Mouse (Mus musculus): ENCODE results near the gene Ptk7. TPM values are rescaled to one million over a fixed set of nuclear protein-coding genes. Genes with fewer than 3 reads are reported as not detected.

Ptk7 gene
- total RNA-seq, 2 experiments from 2014 or later, result 8.9 to 9.4 TPM

- DNase-seq (ENCODE audit: extremely low spot score in 1 of 2, low spot score in 1 of 2), result peak; percentile 75 to 81
These were observed 83.3 kb downstream of the Ptk7 start, which contains the start of gene Cul9 for GRCm38 (mm10) chr17:46545813-46546564. Gene Cul9 (minus strand): TSS chr17:46546388.

GRCm38 (mm10) chr17:46543661-46544060 lies 85.6 kb downstream of the Ptk7 start:
- no peak for DNase-seq (ENCODE audit: extremely low spot score in 1 of 2, low spot score in 1 of 2)

- peak; percentile 50 to 72 for DNase-seq (ENCODE audit: extremely low spot score in 1 of 2, low spot score in 1 of 2)
These were observed 103.6 kb downstream of the Ptk7 start for GRCm38 (mm10) chr17:46525579-46526307.

GRCm38 (mm10) chr17:46525065-46525464 lies 104.2 kb downstream of the Ptk7 start:
- no peak for DNase-seq (ENCODE audit: extremely low spot score in 1 of 2, low spot score in 1 of 2)

- no peak for DNase-seq (ENCODE audit: extremely low spot score in 1 of 2, low spot score in 1 of 2)
These were observed 107.2 kb downstream of the Ptk7 start for GRCm38 (mm10) chr17:46521963-46522668.

- no peak for DNase-seq (ENCODE audit: extremely low spot score in 1 of 2, low spot score in 1 of 2)
These were observed 108.1 kb downstream of the Ptk7 start for GRCm38 (mm10) chr17:46521174-46521573.

GRCm38 (mm10) chr17:46520385-46520979 lies 108.8 kb downstream of the Ptk7 start:
- no peak for DNase-seq (ENCODE audit: extremely low spot score in 1 of 2, low spot score in 1 of 2)

- no peak for DNase-seq (ENCODE audit: extremely low spot score in 1 of 2, low spot score in 1 of 2)
These were observed 109.3 kb downstream of the Ptk7 start for GRCm38 (mm10) chr17:46519971-46520370.

Small RNA genes within 50 kb of the gene (microRNA-seq; reads per million reads assigned to microRNA genes)
- 3.8 to 4.2 reads per million in 2 experiments for gene Mir6976

Other genes with a start within 250 kb of the Ptk7 start
- 10 to 100 TPM; 51.3 to 69.7 TPM for gene Zfp318, start 245.8 kb downstream of the Ptk7 start, total RNA-seq (2021)
- gene Crip3, start 200.6 kb downstream of the Ptk7 start, total RNA-seq (2021), result 1 to 10 TPM; 2.5 to 2.9 TPM
- gene Slc22a7, start 191.0 kb downstream of the Ptk7 start, total RNA-seq (2021), result under 1 TPM in 1 of 2 experiments, not detected in 1; 0.32 TPM
- 100 to 1,000 TPM; 112 to 124 TPM for gene Ttbk1, start 141.8 kb downstream of the Ptk7 start, total RNA-seq (2021)
- 1 to 10 TPM; 5.1 to 6.7 TPM for gene Dnph1, start 132.8 kb downstream of the Ptk7 start, total RNA-seq (2021)
- gene Cul9, start 83.1 kb downstream of the Ptk7 start, total RNA-seq (2021), result 10 to 100 TPM; 51.1 to 57.4 TPM
- gene Srf, start 73.3 kb downstream of the Ptk7 start, total RNA-seq (2021), result 10 to 100 TPM; 75.9 to 80.6 TPM
- 10 to 100 TPM; 16.8 to 17.0 TPM for gene Klc4, start 16.5 kb upstream of the Ptk7 start, total RNA-seq (2021)
- gene Mrpl2, start 16.7 kb upstream of the Ptk7 start, total RNA-seq (2021), result 10 to 100 TPM; 51.5 to 57.4 TPM
- gene Cul7, start 20.8 kb upstream of the Ptk7 start, total RNA-seq (2021), result 10 to 100 TPM; 19.7 to 20.9 TPM
- 10 to 100 TPM; 16.3 to 18.1 TPM for gene Rrp36, start 44.8 kb upstream of the Ptk7 start, total RNA-seq (2021)
- gene Mea1, start 49.3 kb upstream of the Ptk7 start, total RNA-seq (2021), result 100 to 1,000 TPM in 1 of 2 experiments, 10 to 100 TPM in 1; 94.9 to 109 TPM
- 100 to 1,000 TPM; 180 to 197 TPM for gene Klhdc3, start 51.4 kb upstream of the Ptk7 start, total RNA-seq (2021)
- 10 to 100 TPM; 88.1 to 91.8 TPM for gene Ppp2r5d, start 75.6 kb upstream of the Ptk7 start, total RNA-seq (2021)
- gene Pex6, start 82.0 kb upstream of the Ptk7 start, total RNA-seq (2021), result 10 to 100 TPM; 52.7 to 53.5 TPM
- under 1 TPM in 1 of 2 experiments, not detected in 1; 0.68 TPM for gene Gnmt, start 99.7 kb upstream of the Ptk7 start, total RNA-seq (2021)
- 10 to 100 TPM; 62.3 to 68.2 TPM for gene Cnpy3, start 122.7 kb upstream of the Ptk7 start, total RNA-seq (2021)
- not detected for gene Ptcra, start 134.2 kb upstream of the Ptk7 start, total RNA-seq (2021)
- 10 to 100 TPM in 1 of 2 experiments, 1 to 10 TPM in 1; 7.5 to 10.5 TPM for gene 2310039H08Rik, start 143.1 kb upstream of the Ptk7 start, total RNA-seq (2021)
- gene Rpl7l1, start 153.2 kb upstream of the Ptk7 start, total RNA-seq (2021), result 10 to 100 TPM; 51.4 to 53.8 TPM
- gene Bicral, start 229.0 kb upstream of the Ptk7 start, total RNA-seq (2021), result 10 to 100 TPM; 47.5 to 60.3 TPM